Mouse (Mus musculus) layer of hippocampus, postnatal 10 days (tissue): ENCODE measurements around the gene Trmt112. TPM values are rescaled to one million over a fixed set of nuclear protein-coding genes. Genes with fewer than 3 reads are reported as not detected.

Experiments
- DNase-seq, 2 experiments: peaks; one replicate each; pipeline ENCODE4 v3.0.0; 2021; ENCODE audit warnings: low spot score in 2 of 2
- microRNA-seq, 2 experiments: library from miRNA; unstranded; fragments of <30 nt; microRNA quantifications; one replicate each; pipeline ENCODE4 v1.2.0; 2021
- total RNA-seq, 2 experiments: library from RNA; stranded (reverse); gene quantifications; 2 replicates each; pipeline ENCODE4 v1.2.3; 2021

Trmt112 gene
- total RNA-seq, 2 experiments from 2014 or later: 42.4 to 44.5 TPM

DNA sequence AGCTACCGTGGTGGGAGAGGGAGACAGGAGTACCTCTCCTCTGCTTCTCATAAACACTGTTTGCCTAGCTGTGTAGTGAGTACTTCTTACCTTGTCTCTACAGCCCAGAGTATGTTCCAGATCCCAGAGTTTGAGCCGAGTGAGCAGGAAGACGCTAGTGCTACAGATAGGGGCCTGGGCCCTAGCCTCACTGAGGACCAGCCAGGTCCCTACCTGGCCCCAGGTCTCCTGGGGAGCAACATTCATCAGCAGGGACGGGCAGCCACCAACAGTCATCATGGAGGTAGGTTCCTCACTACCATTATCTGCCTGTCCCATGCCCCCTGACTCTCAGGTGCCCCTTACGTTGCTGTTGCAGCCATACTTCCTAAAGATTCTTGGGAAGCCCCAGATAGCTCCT, 33.3 kb downstream of the Trmt112 start:
- DNase-seq: no peak

DNA sequence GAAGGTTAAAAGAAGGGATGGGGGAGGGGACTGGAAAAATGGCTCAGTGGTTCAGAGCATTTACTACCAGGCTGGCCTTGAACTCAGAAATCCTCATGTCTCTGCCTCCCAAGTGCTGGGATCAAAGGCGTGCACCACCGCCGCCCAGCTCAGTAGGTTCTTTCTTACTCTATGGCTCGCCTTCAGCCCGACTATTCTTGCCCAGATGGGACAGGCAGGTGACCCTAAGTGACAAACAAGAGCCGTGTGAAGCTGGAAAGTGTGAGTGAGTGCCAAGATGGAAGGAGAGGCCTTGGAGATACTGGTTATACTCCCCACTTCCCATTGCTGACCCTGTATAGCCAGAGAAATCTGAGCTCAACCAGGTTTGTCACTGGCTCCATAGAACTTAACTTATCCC, 34.2 kb downstream of the Trmt112 start:
- DNase-seq: no peak

- DNase-seq: no peak
These were observed 38.2 kb downstream of the Trmt112 start for GRCm38 (mm10) chr19:6947742-6948141.

DNA sequence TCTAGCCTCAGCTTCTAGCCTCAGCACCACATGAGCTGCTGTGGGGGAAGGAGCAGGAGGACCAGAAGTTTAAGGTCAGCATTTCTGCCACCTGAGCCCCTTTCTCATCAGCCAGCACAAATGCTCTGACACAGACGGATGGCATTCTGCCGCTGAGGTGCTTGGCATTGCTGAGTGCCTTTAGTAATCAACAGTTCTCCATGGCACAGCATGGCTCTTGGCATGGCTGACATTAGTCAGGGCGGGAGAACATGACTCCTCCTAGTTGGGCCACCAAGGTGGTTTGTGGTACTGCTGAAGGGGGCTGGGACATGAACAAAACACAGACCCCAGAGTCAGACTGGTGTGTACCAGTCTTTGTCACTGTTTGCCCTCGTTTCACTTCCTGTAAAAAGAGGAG, 38.7 kb downstream of the Trmt112 start:
- no peak for DNase-seq

GRCm38 (mm10) chr19:6949532-6949931, 40.0 kb downstream of the Trmt112 start:
- no peak for DNase-seq

GRCm38 (mm10) chr19:6949951-6950350, 40.5 kb downstream of the Trmt112 start:
- no peak for DNase-seq

DNA sequence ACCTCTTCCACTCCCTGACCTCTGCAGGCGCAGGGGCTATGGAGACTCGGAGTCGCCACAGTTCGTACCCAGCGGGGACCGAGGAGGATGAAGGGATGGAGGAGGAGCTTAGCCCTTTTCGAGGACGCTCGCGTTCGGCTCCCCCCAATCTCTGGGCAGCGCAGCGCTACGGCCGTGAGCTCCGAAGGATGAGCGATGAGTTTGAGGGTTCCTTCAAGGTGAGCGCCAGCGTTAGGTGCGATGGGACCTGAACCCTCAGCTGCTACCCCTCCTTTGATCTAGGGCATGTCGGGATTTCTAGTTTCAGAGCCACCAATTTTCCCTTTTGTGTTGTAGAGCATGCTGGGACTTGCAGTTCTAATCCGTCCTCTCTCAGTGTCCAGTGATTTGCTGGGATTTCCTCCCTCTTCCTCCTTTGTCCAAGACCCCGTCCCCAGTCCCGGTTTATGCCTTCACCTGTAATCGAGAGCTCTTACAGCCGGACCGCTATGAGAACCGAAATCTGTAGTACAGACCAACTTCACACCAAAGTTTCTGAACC, 41.2 kb downstream of the Trmt112 start:
- peak in 1 of 2 experiments; percentile 68 for DNase-seq

- peak; percentile 90 to 91 for DNase-seq
These were observed 42.0 kb downstream of the Trmt112 start for GRCm38 (mm10) chr19:6951381-6951968.

- peak; percentile 74 to 82 for DNase-seq
These were observed 42.7 kb downstream of the Trmt112 start for GRCm38 (mm10) chr19:6951994-6952711.

DNA sequence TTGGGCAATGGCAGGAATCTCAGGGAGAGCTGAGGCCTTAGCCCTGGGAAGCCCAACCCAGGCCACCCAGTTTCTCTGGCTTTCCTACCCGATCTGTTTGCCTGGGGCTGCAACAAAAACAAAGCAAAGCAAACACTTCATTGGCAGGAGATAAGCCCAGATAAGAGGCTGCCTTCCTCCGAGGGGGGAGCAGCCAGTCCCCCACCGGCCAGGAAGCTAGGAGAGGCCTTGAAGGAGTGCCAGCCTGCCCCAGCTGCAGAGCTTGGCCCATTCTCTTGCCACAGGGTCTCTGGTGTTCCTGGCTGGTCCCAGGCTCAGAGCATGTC, 43.2 kb downstream of the Trmt112 start:
- no peak for DNase-seq

- DNase-seq: peak in 1 of 2 experiments; percentile 46
These were observed 44.5 kb downstream of the Trmt112 start for GRCm38 (mm10) chr19:6954046-6954445.

DNA sequence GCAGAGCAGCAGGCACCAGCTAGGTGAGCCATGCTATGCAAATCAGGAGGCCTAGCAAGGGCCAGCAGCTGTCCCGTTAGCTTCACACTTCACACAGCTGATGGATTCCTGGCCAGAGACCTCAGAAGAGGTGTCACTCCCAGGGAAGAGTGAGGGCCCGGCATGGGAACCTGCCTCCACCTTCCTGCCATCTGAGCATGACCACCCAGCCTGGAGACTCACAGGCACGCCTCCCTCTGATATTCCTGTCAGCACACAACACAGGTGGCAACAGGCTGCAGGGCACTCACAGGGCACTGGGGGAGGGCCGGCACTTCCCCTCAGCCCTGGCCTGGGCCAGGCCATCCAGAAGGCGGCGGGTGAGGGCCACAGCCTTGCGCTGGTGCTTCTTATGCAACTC, 45.9 kb downstream of the Trmt112 start:
- no peak for DNase-seq

GRCm38 (mm10) chr19:6956461-6956860, 47.0 kb downstream of the Trmt112 start:
- DNase-seq: no peak

Small RNA genes lying within 50 kb of the gene (microRNA-seq; reads per million reads assigned to microRNA genes)
- gene Mir6990: 9.4 to 9.6 reads per million in 2 experiments

Other genes with a start within 250 kb of the Trmt112 start
- gene Rps6ka4, start 69.1 kb upstream of the Trmt112 start, total RNA-seq: 10 to 100 TPM; 28.1 to 31.9 TPM
- gene Ccdc88b, start 51.5 kb upstream of the Trmt112 start, total RNA-seq: 1 to 10 TPM; 2.9 to 4.2 TPM
- 100 to 1,000 TPM; 319 to 332 TPM for gene Prdx5, start 408 bp downstream of the Trmt112 start, total RNA-seq
- 10 to 100 TPM; 45.8 to 53.0 TPM for gene Esrra, start 12.1 kb downstream of the Trmt112 start, total RNA-seq
- 10 to 100 TPM; 10.7 to 11.5 TPM for gene Catsperz, start 15.7 kb downstream of the Trmt112 start, total RNA-seq
- 10 to 100 TPM; 25.3 to 27.8 TPM for gene Kcnk4, start 24.8 kb downstream of the Trmt112 start, total RNA-seq
- gene Bad, start 32.2 kb downstream of the Trmt112 start, total RNA-seq: 10 to 100 TPM; 34.3 to 37.7 TPM
- gene Gpr137, start 32.8 kb downstream of the Trmt112 start, total RNA-seq: 10 to 100 TPM; 73.7 to 74.1 TPM
- gene Ppp1r14b, start 65.3 kb downstream of the Trmt112 start, total RNA-seq: 100 to 1,000 TPM; 126 to 139 TPM
- 10 to 100 TPM; 16.4 to 18.4 TPM for gene Plcb3, start 66.8 kb downstream of the Trmt112 start, total RNA-seq
- 10 to 100 TPM; 77.0 to 98.0 TPM for gene Fkbp2, start 70.8 kb downstream of the Trmt112 start, total RNA-seq
- gene Vegfb, start 78.0 kb downstream of the Trmt112 start, total RNA-seq: 10 to 100 TPM; 79.5 to 82.1 TPM
- 10 to 100 TPM; 18.1 to 21.5 TPM for gene Dnajc4, start 82.9 kb downstream of the Trmt112 start, total RNA-seq
- 10 to 100 TPM; 10.2 to 11.3 TPM for gene Nudt22, start 86.4 kb downstream of the Trmt112 start, total RNA-seq
- 10 to 100 TPM; 16.9 to 18.2 TPM for gene Trpt1, start 86.4 kb downstream of the Trmt112 start, total RNA-seq
- 1 to 10 TPM; 5.0 to 5.2 TPM for gene Fermt3, start 109.8 kb downstream of the Trmt112 start, total RNA-seq
- gene Stip1, start 130.3 kb downstream of the Trmt112 start, total RNA-seq: 100 to 1,000 TPM; 126 to 148 TPM
- 1 to 10 TPM; 4.4 to 5.2 TPM for gene Macrod1, start 147.1 kb downstream of the Trmt112 start, total RNA-seq
- 10 to 100 TPM; 27.9 to 28.4 TPM for gene Flrt1, start 196.0 kb downstream of the Trmt112 start, total RNA-seq